Mouse (Mus musculus): Measurements from ENCODE around the gene Dab1.

The Dab1 gene

GRCm38 (mm10) chr4:104714925-104715519, 1095.9 kb downstream of the Dab1 start:
- intact Hi-C loops (cut with DNase I): no loop called here

- intact Hi-C loops (cut with DNase I): no loop called here
These were observed 1096.7 kb downstream of the Dab1 start for GRCm38 (mm10) chr4:104715857-104716256.

- intact Hi-C loops (cut with DNase I): no loop called here
These were observed 1097.3 kb downstream of the Dab1 start for GRCm38 (mm10) chr4:104716506-104716905.

- intact Hi-C loops (cut with DNase I): no loop called here
These were observed 1100.0 kb downstream of the Dab1 start for GRCm38 (mm10) chr4:104718973-104719795.

GRCm38 (mm10) chr4:104723527-104724045, 1104.4 kb downstream of the Dab1 start:
- intact Hi-C loops (cut with DNase I): loop anchor here (2.0 to 5.0 kb wide), 2 partner anchors 94 to 171 kb away; no protein-coding TSS in a partner anchor

- intact Hi-C loops (cut with DNase I): loop anchor here (2.0 to 5.0 kb wide), 2 partner anchors 93 to 171 kb away; no protein-coding TSS in a partner anchor
These were observed 1105.1 kb downstream of the Dab1 start for GRCm38 (mm10) chr4:104724258-104724657.

- intact Hi-C loops (cut with DNase I): loop anchor here (2.0 kb wide), 1 partner anchor 169 kb away; no protein-coding TSS in a partner anchor
These were observed 1106.5 kb downstream of the Dab1 start for GRCm38 (mm10) chr4:104725673-104726072.

- intact Hi-C loops (cut with DNase I): no loop called here
These were observed 1110.0 kb downstream of the Dab1 start for GRCm38 (mm10) chr4:104729185-104729584.

GRCm38 (mm10) chr4:104746500-104746899, 1127.3 kb downstream of the Dab1 start:
- intact Hi-C loops (cut with DNase I): no loop called here

- intact Hi-C loops (cut with DNase I): no loop called here
These were observed 1134.9 kb downstream of the Dab1 start for GRCm38 (mm10) chr4:104754090-104754489.

GRCm38 (mm10) chr4:104760878-104761624, 1141.9 kb downstream of the Dab1 start:
- intact Hi-C loops (cut with DNase I): no loop called here

- intact Hi-C loops (cut with DNase I): no loop called here
These were observed 1146.9 kb downstream of the Dab1 start, which contains the start of gene C8b for GRCm38 (mm10) chr4:104766065-104766464. Gene C8b, plus strand, starts transcription at chr4:104766317.

GRCm38 (mm10) chr4:104768190-104768589, 1149.0 kb downstream of the Dab1 start:
- intact Hi-C loops (cut with DNase I): no loop called here

- intact Hi-C loops (cut with DNase I): no loop called here
These were observed 1150.4 kb downstream of the Dab1 start for GRCm38 (mm10) chr4:104769602-104770001.

GRCm38 (mm10) chr4:104770331-104770730, 1151.2 kb downstream of the Dab1 start:
- intact Hi-C loops (cut with DNase I): no loop called here

GRCm38 (mm10) chr4:104775601-104776000, 1156.4 kb downstream of the Dab1 start:
- intact Hi-C loops (cut with DNase I): no loop called here

- intact Hi-C loops (cut with DNase I): no loop called here
These were observed 1160.3 kb downstream of the Dab1 start for GRCm38 (mm10) chr4:104779460-104779859.

GRCm38 (mm10) chr4:104781441-104781840, 1162.3 kb downstream of the Dab1 start:
- intact Hi-C loops (cut with DNase I): no loop called here

GRCm38 (mm10) chr4:104782346-104782745, 1163.2 kb downstream of the Dab1 start:
- intact Hi-C loops (cut with DNase I): no loop called here

GRCm38 (mm10) chr4:104792111-104792510, 1173.0 kb downstream of the Dab1 start:
- intact Hi-C loops (cut with DNase I): no loop called here

All from adrenal gland (tissue).